Mouse (Mus musculus) skeletal muscle tissue, adult 2 months (tissue): ENCODE measurements around the gene Naa38.

Source experiments
- DNase-seq: peaks from one replicate; pipeline ENCODE4 v3.0.0-alpha.2; 2012; ENCODE audit warnings: low read depth, low spot score

Naa38 gene

GRCm38 (mm10) chr11:69413221-69414181 lies 18.2 kb downstream of the Naa38 start, which contains the start of gene Kdm6b:
Gene Kdm6b, minus strand, starts transcription at chr11:69413675.
- no peak for DNase-seq

GRCm38 (mm10) chr11:69414421-69415326 lies 19.4 kb downstream of the Naa38 start:
- DNase-seq = no peak

- DNase-seq = peak; percentile 93
Measured at GRCm38 (mm10) chr11:69415327-69415667, 20.0 kb downstream of the Naa38 start.

GRCm38 (mm10) chr11:69415668-69416451 lies 20.6 kb downstream of the Naa38 start:
- DNase-seq = no peak

- no peak for DNase-seq
Measured at GRCm38 (mm10) chr11:69416509-69416908, 21.2 kb downstream of the Naa38 start.

GRCm38 (mm10) chr11:69416921-69417448 lies 21.7 kb downstream of the Naa38 start:
- no peak for DNase-seq

GRCm38 (mm10) chr11:69417449-69418384 lies 22.4 kb downstream of the Naa38 start:
- peak; percentile 97 for DNase-seq

GRCm38 (mm10) chr11:69418481-69419442 lies 23.5 kb downstream of the Naa38 start:
- peak; percentile 99 for DNase-seq

GRCm38 (mm10) chr11:69419443-69419812 lies 24.1 kb downstream of the Naa38 start:
- no peak for DNase-seq

GRCm38 (mm10) chr11:69419813-69420553 lies 24.7 kb downstream of the Naa38 start:
- DNase-seq = no peak

GRCm38 (mm10) chr11:69420554-69421000 lies 25.3 kb downstream of the Naa38 start:
- DNase-seq = no peak

- DNase-seq = no peak
Measured at GRCm38 (mm10) chr11:69421131-69421977, 26.1 kb downstream of the Naa38 start.

- DNase-seq = no peak
Measured at GRCm38 (mm10) chr11:69422842-69423241, 27.6 kb downstream of the Naa38 start.

- DNase-seq = no peak
Measured at GRCm38 (mm10) chr11:69423885-69424284, 28.6 kb downstream of the Naa38 start.

GRCm38 (mm10) chr11:69426246-69426645 lies 31.0 kb downstream of the Naa38 start:
- no peak for DNase-seq

GRCm38 (mm10) chr11:69428751-69429150 lies 33.5 kb downstream of the Naa38 start:
- DNase-seq = no peak

- DNase-seq = peak; percentile 46
Measured at GRCm38 (mm10) chr11:69429313-69429712, 34.0 kb downstream of the Naa38 start.
